Mouse (Mus musculus) cerebellum, adult 9-10 months (tissue): ENCODE results near the gene 1700029H14Rik.

Experiments
- DNase-seq: peaks from one replicate; pipeline ENCODE4 v3.0.0; 2022

1700029H14Rik gene

DNA sequence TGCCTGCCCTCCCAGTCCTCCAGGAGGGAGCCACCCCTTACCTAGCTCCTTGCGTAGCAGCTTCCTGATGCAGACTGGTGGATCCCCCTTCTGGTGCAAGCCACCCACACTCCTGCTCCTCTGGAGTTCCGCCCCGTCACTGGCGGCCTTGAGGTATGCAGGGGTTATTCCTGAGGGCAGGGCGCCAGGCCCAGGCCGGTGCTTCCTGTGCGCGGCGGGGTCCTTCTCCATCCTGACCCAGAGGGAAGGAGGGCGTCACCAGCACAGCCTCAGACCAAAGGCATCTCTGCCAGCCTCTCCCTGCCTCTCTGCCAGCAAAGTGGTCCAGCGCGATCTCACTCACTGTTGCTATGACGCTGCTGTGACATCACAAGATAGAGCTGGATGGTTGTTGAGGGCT is at the start of gene 1700029H14Rik:
Gene 1700029H14Rik, minus strand, starts transcription at position 344 of the 400 bp plus-strand sequence.
- no peak for DNase-seq

GRCm38 (mm10) chr8:13611702-13612101 is 49.4 kb upstream of the 1700029H14Rik start:
- DNase-seq, result no peak

DNA sequence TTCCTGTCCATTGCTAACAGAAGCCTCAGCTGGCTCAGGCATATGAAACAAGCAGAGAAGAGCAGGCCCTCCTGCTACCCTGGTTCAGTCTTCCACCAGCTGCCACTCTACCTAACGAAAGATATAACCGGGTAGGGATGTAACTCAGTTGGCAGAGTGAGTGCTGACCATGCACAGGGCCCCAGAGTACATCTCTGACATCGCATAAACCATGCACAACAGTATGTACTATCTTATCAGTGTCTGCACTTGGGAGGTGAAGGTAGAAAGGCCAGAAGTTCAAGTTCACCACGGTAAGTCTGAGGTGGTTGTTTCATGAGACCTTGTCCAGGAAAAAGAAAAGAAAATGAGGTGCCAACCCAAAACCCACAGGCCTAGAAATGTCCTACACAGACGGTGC is 47.7 kb upstream of the 1700029H14Rik start:
- no peak for DNase-seq

- DNase-seq, result no peak
Observed at GRCm38 (mm10) chr8:13608946-13609345, 46.7 kb upstream of the 1700029H14Rik start.

GRCm38 (mm10) chr8:13605920-13606480 is 43.7 kb upstream of the 1700029H14Rik start:
- no peak for DNase-seq

GRCm38 (mm10) chr8:13602621-13603020 is 40.4 kb upstream of the 1700029H14Rik start:
- no peak for DNase-seq

DNA sequence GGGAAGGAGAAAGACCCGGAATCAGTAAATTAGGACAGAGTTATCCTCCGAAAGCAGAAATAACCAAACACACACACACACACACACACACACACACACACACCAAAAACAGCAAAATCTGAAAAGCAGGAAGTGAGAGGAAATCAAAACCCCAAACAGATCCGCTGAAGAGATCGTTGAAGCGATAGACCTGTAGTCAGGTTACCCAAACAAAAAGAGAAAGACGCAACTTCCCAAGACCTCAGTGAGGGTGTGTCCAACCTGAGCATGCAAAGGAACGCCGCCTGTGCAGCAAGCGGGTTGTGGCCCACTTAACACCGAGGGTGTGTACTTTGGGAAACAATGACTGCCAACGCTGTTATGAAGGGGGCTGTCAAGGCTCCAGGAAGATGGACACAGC is 38.9 kb upstream of the 1700029H14Rik start:
- DNase-seq, result no peak

GRCm38 (mm10) chr8:13600716-13601115 is 38.5 kb upstream of the 1700029H14Rik start:
- no peak for DNase-seq

GRCm38 (mm10) chr8:13600204-13600603 is 37.9 kb upstream of the 1700029H14Rik start:
- DNase-seq, result no peak

- DNase-seq, result no peak
Observed at GRCm38 (mm10) chr8:13597777-13598176, 35.5 kb upstream of the 1700029H14Rik start.

DNA sequence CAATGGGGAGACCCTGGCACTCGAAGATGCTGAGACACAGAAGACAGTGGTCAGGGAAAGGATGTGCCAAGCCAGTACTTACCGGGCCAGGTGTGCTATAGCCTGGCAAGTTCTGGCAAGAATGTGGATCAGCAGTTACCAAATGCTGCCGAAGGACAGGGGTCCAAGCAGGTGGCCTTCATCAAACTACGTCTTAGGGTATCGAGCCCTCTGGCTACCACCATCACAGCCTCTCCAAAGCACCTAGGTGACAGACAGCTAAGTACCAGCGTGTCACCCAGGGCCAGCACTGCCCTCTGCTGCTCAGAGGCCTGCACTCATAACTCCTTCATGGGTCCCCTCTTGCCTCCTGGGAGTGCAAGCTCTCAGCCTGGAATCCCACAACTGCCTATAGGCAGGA is 33.6 kb upstream of the 1700029H14Rik start:
- DNase-seq, result peak; percentile 54

DNA sequence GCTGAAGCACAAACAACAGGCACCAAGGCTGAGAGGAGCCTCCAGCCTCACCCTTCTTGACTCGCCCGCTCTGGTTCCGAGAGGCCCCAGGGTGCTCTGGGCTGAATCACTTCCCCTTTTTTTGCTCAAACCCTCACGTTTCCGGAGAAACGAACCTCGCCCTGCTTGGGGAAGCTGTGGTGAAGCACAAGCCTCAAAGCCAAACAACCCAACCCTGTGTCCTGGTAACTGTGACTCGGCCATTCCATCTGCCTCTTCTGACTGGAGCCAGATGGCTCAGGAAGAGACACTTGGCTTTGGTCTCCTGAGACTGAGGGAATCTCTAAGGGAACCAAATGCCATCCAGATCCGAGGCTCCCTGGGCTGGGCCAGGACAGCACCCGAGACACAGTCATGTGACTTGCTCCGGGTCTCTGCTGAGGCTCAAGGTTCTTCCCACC is 32.6 kb upstream of the 1700029H14Rik start:
- DNase-seq, result peak; percentile 91

DNA sequence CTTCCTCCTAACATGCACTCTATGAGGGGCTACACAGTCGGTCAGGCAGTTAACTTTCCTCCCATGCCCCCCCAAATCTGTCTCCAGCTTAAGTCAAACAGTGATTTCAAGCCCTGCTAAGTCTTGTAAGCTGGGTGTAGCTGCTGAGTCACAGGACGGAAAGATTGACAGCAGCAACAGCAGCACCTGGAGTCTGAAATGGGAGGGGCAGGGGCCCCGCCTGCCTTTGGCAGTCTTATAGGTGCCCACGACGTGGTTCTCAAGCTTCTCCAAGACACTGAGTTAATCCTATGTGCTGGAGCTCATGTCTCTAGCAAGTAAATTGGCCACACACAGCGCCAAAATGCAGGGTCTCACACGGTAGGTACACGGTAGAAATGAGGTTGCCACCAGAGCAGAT is 31.1 kb upstream of the 1700029H14Rik start:
- DNase-seq, result no peak

DNA sequence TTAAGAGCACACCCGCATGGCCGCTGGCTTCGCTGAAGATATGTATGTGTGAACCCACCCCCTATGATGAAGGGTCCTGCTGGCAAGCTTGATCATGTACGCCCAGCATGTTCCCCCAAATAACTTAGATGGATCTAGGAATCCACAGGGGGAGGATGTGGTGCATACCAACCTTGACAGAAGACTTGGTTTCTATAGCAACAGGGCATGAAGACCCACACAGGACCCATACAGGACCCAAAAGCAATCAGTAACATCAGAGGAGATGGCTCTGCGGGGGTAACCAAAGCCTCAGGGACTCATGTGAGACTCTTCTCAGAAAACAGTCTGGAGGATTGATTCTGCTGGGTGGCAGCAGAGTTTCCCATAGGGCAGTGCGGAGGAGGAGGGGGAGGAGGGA is 29.0 kb upstream of the 1700029H14Rik start:
- DNase-seq, result no peak

- no peak for DNase-seq
Observed at GRCm38 (mm10) chr8:13589071-13589470, 26.8 kb upstream of the 1700029H14Rik start.

DNA sequence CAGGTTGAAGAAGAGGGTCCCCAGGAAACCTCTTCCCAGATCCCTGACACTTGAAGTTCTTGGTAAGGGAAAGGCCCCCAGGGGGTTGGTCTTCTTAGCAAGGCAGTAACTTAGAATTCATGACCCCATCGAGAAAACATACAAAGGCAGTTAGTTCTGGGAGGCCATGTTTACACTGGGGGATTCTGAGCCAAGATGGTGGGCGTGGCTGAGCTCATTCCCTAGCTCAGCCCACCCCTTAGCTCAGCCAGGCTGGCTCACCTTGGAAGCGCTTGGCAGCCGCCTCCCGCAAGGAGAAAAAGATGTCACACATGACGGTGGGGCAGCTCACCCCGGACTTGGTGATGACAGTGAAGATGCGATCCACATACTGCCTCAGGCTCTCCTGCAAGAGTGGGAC is 22.4 kb upstream of the 1700029H14Rik start:
- no peak for DNase-seq

- DNase-seq, result no peak
Observed at GRCm38 (mm10) chr8:13577869-13578268, 15.6 kb upstream of the 1700029H14Rik start.

- no peak for DNase-seq
Observed at GRCm38 (mm10) chr8:13571999-13572398, 9.7 kb upstream of the 1700029H14Rik start.

DNA sequence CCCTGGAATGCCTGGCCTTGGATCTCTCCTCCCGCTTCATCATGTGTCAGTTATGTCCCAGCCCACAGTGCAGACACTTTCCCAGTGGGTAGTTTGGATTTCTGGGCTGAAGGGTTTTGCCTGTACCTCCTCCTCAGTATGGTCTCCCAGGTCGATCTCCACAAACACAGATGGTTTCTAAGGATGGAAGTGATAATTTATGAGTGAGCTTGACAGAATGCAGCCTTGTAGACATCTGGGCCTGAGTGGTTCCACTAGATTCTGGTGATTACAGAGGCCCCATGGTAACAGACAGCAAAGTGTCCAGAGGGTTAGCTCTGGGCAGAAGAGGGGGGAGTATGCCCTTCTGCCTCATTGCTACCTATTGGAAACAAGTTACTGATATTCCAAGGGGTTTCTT is 4.7 kb downstream of the 1700029H14Rik start:
- no peak for DNase-seq

DNA sequence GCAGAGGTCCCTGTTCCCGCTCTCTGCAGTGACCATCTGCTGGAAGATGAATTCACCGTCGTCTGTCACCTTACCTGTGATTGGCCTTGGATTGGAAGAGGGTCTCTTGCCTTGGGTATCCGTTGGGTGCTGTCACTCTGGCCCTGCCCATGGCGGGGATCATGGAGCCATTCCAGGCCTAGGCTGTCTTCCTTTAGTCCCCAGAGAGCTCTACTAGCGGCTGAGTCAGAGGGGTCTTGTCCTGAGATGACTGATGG is 10.8 kb downstream of the 1700029H14Rik start:
- DNase-seq, result peak; percentile 34

- peak; percentile 91 for DNase-seq
Observed at GRCm38 (mm10) chr8:13550718-13551573, 11.3 kb downstream of the 1700029H14Rik start.

- no peak for DNase-seq
Observed at GRCm38 (mm10) chr8:13548831-13549230, 13.4 kb downstream of the 1700029H14Rik start.

DNA sequence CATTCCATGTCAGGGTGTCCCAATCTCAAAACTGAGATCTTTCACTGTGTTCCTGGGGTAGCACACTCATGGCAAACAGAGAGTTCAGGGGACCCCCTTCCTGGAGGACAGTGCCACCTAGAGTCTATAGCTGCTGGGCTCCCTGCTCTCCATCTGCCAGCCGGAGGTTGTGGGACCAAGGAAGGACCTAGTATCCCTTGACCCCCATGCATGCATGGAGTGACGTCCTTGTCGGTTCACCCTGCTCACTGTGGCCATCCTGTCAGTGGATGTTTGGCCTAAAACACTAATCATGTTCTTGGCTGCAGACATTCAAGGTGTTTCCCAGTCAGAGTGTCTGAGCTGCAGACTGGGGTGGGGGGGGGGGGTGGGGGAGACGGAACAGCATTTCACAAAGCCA is 14.0 kb downstream of the 1700029H14Rik start:
- DNase-seq, result peak; percentile 57

- no peak for DNase-seq
Observed at GRCm38 (mm10) chr8:13546421-13546820, 15.8 kb downstream of the 1700029H14Rik start.

DNA sequence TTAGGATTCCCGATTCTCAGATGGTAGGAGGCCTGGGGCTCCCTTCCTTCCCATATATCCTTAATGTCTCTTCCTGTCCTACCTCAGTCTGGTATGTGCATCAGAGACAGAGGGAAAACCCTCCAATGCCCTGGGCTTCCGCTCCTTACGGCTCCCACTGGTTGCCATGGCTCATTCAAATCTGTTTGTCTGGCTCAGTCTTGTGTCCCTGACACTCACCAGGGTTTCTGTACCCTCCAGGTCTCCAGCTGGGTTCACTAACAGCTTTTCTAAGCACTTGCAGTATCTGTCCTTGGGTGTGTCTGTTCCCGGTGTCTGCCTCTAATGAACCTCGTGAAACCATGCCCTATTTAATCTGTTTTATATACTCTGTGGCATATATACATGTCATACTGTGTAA is 20.7 kb downstream of the 1700029H14Rik start:
- DNase-seq, result no peak
